Mouse (Mus musculus): ENCODE measurements around the gene Hist1h3f. TPM values are rescaled to one million over a fixed set of nuclear protein-coding genes. Genes with fewer than 3 reads are reported as not detected.

Gene Hist1h3f
- polyA plus RNA-seq (2015; fragmentation: Nextera tagmentation; extraction: Ambion mirVana): 0.83 and 0.94 TPM in 2 replicates

DNA sequence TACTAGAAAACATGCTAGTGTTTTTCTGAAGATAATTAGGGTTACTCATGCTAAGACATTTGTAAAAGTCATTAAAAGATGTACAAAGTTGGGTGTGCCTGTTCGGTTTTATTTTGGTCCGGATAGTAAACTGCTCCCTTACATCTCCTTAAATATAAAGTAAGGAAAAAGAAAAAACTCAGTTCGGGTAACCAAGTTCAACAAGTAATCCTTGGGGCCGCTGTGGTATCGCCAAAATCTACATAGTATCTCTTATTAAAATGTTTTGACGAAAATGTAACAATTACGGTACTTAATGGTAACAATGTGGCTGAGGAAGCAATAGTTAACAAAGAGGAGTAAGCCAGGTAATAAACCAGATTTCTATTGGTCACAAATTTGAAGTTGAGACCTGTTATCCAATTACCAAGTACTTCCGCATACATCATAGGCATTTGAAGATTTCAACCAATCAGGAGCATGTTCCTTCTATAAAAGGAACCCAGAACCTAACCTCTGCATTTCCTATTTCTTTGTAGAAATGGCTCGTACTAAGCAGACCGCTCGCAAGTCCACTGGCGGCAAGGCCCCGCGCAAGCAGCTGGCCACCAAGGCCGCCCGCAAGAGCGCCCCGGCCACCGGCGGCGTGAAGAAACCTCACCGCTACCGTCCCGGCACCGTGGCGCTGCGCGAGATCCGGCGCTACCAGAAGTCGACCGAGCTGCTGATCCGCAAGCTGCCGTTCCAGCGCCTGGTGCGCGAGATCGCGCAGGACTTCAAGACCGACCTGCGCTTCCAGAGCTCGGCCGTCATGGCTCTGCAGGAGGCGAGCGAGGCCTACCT, at the start of gene Hist1h3f:
Gene Hist1h3f, plus strand, starts transcription at position 88 of the 822 bp plus-strand sequence.
- Histone ChIP-seq H3K9me3 (no peaks in the 10 kb centered on the region), H3K4me2 (peak within 1 kb of the TSS; percentile 65), H3K27ac (peak within 1 kb of the TSS; percentile 95), H3K4me1 (no peaks in the 10 kb centered on the region), H3K4me3 (replicated peaks) (peak within 1 kb of the TSS; percentile 50), H3K36me3 (no peaks in the 10 kb centered on the region), H3K9ac (peak within 1 kb of the TSS; percentile 41; the same call in 1 of the 2 replicates), H3K27me3 (replicated peaks) (no peaks in the 10 kb centered on the region)
- peak; percentile 88 for ATAC-seq (ENCODE audit: insufficient read depth, low FRiP score, low read depth)
- 0% methylated on average over 29 of the region's 45 CpGs for WGBS

DNA sequence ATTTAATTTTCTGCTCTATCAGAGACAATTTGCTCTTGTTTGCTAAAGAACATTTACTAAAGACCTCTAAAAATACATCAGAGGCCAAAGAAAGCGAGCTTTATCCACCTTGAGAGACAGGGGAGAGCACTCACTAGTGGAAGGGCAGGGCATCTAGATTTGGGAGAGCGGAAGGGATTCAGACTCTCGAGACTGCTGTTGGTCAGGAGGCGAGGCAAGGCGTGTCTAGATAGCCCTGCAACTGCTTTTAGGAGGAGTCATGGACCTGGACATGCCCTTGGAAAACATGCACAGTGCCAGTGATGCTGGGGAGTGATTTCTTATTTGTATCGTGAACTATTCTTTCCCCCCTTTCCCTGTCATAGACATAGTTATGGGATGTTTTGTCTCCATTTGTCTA, 48.3 kb upstream of the Hist1h3f start:
- WGBS: 76% methylated on average over 6 of the region's 6 CpGs
- no peaks in the 10 kb centered on the region for H3K27me3 ChIP-seq (replicated peaks)
- no peaks in the 10 kb centered on the region for H3K36me3 ChIP-seq
- no peak overlapping the region for H3K27ac ChIP-seq
- no peak overlapping the region for H3K4me3 ChIP-seq (replicated peaks)
- H3K9me3 ChIP-seq: no peaks in the 10 kb centered on the region
- no peak for ATAC-seq (ENCODE audit: insufficient read depth, low FRiP score, low read depth)
- no peak overlapping the region for H3K9ac ChIP-seq
- H3K4me1 ChIP-seq: no peaks in the 10 kb centered on the region
- H3K4me2 ChIP-seq: no peak overlapping the region

DNA sequence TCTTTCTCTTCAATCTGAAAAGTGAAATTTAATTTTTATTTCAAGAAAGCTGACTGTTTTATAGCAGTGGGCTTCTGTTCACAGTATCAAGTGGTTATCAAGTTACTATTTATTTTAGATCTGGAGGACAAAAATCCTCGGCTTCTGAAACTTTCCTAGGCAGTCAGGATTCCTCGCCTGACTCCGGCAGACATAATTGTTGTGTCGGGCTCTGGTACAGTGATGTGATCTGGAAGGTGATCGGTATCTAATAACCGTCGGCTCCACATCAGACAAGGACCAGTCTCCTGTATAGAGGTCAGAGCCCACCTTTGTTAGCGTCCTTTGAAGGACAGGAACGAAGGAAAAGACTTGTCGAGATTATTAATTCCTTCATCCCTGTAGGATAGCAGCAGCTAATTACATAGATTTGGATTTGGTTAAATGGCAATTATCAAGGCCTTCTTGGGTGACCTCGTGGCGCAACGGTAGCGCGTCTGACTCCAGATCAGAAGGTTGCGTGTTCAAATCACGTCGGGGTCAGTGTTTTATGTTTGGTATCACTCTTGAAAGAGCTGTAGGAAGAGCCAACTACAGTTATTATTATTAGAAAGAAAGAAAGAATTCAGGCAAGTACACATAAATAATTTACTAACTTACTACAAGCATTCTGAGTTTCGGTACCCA, 46.1 kb upstream of the Hist1h3f start:
- Histone ChIP-seq H3K9me3 (no peaks in the 10 kb centered on the region), H3K4me2 (peak overlapping the region; percentile 55), H3K4me1 (no peaks in the 10 kb centered on the region), H3K36me3 (no peaks in the 10 kb centered on the region), H3K27ac (no peak overlapping the region), H3K4me3 (replicated peaks) (peak overlapping the region; percentile 28), H3K27me3 (replicated peaks) (no peaks in the 10 kb centered on the region), H3K9ac (no peak overlapping the region)
- no peak; the same call in 1 of the 2 replicates for ATAC-seq (ENCODE audit: insufficient read depth, low FRiP score, low read depth)
- WGBS: 11% methylated on average over 19 of the region's 19 CpGs

DNA sequence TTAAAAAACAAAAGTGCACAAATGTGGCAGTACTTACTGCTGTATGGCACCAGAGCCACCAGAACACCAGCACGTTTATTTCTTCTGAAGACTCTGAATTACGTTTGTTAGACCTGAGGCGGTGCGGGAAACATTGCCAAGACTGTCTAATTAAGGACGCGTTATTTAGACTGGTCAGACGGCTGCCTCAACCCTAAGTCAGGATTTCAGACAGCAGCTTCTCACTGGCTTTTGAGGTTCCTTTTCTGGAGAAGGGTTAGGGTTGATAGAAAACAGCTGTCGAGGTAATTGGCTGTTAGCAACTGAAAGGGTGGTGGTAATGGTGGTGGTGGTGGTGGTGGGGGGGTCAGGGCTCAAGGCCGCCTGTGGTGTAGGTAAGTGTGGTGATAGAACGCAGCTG, 45.2 kb upstream of the Hist1h3f start:
- Histone ChIP-seq H3K4me3 (replicated peaks) (peak overlapping the region; percentile 28), H3K27ac (no peak overlapping the region), H3K27me3 (replicated peaks) (no peaks in the 10 kb centered on the region), H3K4me2 (peak overlapping the region; percentile 55), H3K36me3 (no peaks in the 10 kb centered on the region), H3K9ac (no peak overlapping the region), H3K4me1 (no peaks in the 10 kb centered on the region), H3K9me3 (no peaks in the 10 kb centered on the region)
- no peak for ATAC-seq (ENCODE audit: insufficient read depth, low FRiP score, low read depth)
- WGBS: 4% methylated on average over 10 of the region's 10 CpGs

DNA sequence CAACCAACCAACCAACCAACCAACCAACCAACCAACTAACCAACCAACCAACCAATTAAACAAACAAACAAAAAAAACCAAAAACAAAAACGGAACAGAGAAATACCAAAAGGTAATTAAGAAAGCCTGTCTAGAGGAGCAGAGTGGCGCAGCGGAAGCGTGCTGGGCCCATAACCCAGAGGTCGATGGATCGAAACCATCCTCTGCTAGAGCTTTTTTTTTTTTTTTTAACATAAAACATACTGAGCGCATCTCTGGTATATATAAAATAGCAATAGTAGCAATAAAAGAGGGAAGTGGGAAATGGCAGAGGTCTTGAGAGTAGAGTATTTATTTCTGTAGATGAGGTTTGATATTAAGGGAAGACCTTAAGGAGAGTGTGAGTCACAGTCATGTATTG, 43.9 kb upstream of the Hist1h3f start:
- no peaks in the 10 kb centered on the region for H3K36me3 ChIP-seq
- no peaks in the 10 kb centered on the region for H3K27me3 ChIP-seq (replicated peaks)
- H3K9ac ChIP-seq: no peak overlapping the region
- no peak overlapping the region for H3K27ac ChIP-seq
- no peak for ATAC-seq (ENCODE audit: insufficient read depth, low FRiP score, low read depth)
- 27% methylated on average over 7 of the region's 7 CpGs for WGBS
- H3K4me2 ChIP-seq: no peak overlapping the region
- H3K4me1 ChIP-seq: no peaks in the 10 kb centered on the region
- no peak overlapping the region for H3K4me3 ChIP-seq (replicated peaks)
- H3K9me3 ChIP-seq: no peaks in the 10 kb centered on the region

DNA sequence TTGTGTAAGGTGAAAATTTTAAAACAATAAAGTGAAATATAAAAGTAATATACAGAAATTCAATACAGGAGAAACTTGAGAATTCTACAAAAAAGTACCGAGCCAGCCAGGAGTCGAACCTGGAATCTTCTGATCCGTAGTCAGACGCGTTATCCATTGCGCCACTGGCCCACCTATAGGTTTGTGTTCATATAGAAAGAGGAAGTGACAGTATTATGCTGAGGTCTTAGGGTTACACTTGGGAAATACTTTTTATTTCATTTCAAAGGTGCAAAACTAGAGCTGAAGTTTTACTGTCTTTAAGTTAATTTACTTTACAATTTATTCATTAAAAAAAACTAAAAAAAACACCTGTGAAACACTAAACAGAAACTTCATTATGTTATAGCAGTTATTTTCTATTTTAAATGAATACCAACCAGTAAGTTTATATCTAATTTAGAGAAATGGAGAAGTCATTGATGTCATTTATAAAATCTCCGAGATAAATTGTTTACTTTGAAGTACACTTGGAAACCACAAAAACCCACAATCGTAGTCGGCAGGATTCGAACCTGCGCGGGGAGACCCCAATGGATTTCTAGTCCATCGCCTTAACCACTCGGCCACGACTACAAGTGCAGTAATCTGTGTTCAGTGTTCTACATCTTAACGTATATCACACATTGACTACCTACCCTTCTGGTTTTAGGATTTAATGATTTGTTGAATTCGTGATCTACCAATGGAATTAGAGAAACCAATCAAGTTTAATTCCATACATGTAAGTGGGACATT, 43.2 kb upstream of the Hist1h3f start:
- 6% methylated on average over 17 of the region's 17 CpGs for WGBS
- H3K9me3 ChIP-seq: no peaks in the 10 kb centered on the region
- H3K4me3 ChIP-seq (replicated peaks): no peak overlapping the region
- no peaks in the 10 kb centered on the region for H3K27me3 ChIP-seq (replicated peaks)
- H3K27ac ChIP-seq: no peak overlapping the region
- peak; percentile 63; the same call in 1 of the 2 replicates for ATAC-seq (ENCODE audit: insufficient read depth, low FRiP score, low read depth)
- peaks cover under 1% of the 10 kb centered on the region; the same call in 1 of the 2 replicates for H3K4me1 ChIP-seq
- H3K9ac ChIP-seq: no peak overlapping the region
- H3K4me2 ChIP-seq: peak overlapping the region; percentile 13; the same call in 1 of the 2 replicates
- no peaks in the 10 kb centered on the region for H3K36me3 ChIP-seq

DNA sequence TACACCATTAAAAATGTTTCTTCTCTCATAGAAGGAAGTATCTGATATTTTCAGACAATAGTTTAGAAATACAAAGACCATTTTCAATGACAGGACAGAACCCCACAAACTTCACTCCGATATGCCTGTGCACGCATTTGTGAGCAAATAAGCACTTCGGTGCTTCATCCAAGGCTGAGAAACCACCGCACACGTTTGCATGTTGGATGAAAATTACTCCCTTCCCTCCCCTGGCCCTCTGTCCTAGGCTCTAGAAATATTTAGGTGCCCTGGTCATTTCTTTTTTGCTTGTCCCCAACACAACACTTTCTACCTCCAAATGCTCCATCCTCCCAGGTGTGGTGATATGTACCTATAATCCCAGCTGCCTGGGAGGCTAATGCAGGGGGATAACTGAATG, 42.3 kb upstream of the Hist1h3f start:
- Histone ChIP-seq H3K4me3 (replicated peaks) (peak overlapping the region; percentile 2; the same call in 1 of the 2 replicates), H3K4me1 (peaks cover 5% of the 10 kb centered on the region), H3K36me3 (no peaks in the 10 kb centered on the region), H3K27ac (no peak overlapping the region), H3K9me3 (no peaks in the 10 kb centered on the region), H3K9ac (no peak overlapping the region), H3K27me3 (replicated peaks) (no peaks in the 10 kb centered on the region), H3K4me2 (peak overlapping the region; percentile 34; the same call in 1 of the 2 replicates)
- no peak for ATAC-seq (ENCODE audit: insufficient read depth, low FRiP score, low read depth)
- WGBS: 37% methylated on average over 5 of the region's 5 CpGs

DNA sequence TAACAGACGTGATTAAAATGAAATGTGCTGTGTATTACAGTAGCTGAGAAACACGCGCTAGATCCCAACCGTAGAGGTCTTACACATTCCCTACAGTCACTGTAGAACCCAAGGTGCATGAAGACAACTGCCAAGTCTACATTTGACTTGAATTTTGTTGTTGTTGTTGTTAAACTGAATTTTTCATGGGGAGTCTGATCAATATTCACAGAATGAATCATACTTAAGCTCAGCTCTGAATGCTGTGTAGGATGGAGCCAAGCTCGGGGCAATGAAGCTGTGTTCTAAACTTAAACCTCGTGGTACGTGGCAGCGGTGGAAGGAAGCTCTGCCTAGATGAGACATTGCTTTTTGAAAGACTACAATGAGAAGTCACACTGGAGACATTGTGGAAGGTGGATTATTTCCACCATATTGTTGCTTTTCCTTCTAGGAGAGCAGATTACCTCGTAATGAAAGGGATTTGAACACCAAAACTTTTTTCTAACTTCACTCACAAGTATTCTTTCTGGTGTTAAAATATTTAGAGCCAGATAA, 41.8 kb upstream of the Hist1h3f start:
- Histone ChIP-seq H3K9ac (no peak overlapping the region), H3K27ac (no peak overlapping the region), H3K9me3 (no peaks in the 10 kb centered on the region), H3K27me3 (replicated peaks) (no peaks in the 10 kb centered on the region), H3K4me1 (peaks cover 5% of the 10 kb centered on the region), H3K4me3 (replicated peaks) (peak overlapping the region; percentile 2; the same call in 1 of the 2 replicates), H3K4me2 (peak overlapping the region; percentile 25; the same call in 1 of the 2 replicates), H3K36me3 (no peaks in the 10 kb centered on the region)
- no peak for ATAC-seq (ENCODE audit: insufficient read depth, low FRiP score, low read depth)
- WGBS: 33% methylated on average over 9 of the region's 9 CpGs

DNA sequence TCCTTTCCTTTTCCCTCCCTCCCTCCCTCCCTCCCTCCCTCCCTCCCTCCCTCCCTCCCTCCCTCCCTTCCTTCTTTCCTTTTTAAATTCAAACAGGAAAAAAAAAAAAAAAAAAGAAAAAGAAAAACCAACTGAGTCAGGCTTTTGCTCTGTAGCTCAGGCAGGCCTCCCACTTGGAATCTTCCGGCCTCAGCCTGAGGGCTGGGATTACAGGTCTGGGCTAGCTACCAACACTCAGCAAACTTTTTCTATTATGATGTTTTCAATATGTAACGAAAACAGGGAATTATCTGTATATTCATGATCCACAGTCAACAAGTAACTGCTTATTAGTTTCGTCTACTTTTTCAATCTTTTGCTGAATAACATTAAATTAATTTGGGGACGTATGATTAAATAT, 40.9 kb upstream of the Hist1h3f start:
- 60% methylated on average over 4 of the region's 4 CpGs for WGBS
- H3K27ac ChIP-seq: no peak overlapping the region

DNA sequence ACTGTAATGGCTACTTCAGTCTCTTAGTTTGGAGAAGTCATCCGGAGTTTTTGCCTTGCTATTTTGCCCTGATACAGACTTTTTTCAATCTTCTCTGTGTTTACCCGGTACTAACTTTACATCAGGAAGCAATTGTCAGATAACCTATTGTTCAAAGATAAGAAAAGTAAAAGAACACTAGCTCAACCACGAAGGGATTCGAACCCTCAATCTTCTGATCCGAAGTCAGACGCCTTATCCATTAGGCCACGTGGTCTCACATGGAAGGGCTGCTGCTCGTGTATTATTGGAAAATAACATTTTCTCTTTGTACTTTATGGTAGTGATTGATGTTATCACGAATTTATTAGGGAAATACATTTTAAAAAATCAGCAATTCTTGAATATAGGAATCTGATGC, 40.1 kb upstream of the Hist1h3f start:
- Histone ChIP-seq H3K4me3 (replicated peaks) (no peak overlapping the region), H3K9me3 (no peaks in the 10 kb centered on the region), H3K4me2 (0 out of 2 replicates have a peak overlapping the region, but pooled peaks have one; percentile 16), H3K36me3 (no peaks in the 10 kb centered on the region), H3K4me1 (peaks cover 5% of the 10 kb centered on the region), H3K27ac (no peak overlapping the region), H3K27me3 (replicated peaks) (no peaks in the 10 kb centered on the region), H3K9ac (no peak overlapping the region)
- WGBS: 5% methylated on average over 9 of the region's 9 CpGs
- peak; percentile 24; the same call in 1 of the 2 replicates for ATAC-seq (ENCODE audit: insufficient read depth, low FRiP score, low read depth)

More for the DNA sequence above, 40.9 kb upstream of the Hist1h3f start:
- Histone ChIP-seq H3K9me3 (no peaks in the 10 kb centered on the region), H3K27me3 (replicated peaks) (no peaks in the 10 kb centered on the region), H3K9ac (no peak overlapping the region), H3K4me1 (peaks cover 5% of the 10 kb centered on the region), H3K36me3 (no peaks in the 10 kb centered on the region), H3K4me3 (replicated peaks) (no peak overlapping the region), H3K4me2 (no peak overlapping the region)
- ATAC-seq (ENCODE audit: insufficient read depth, low FRiP score, low read depth): no peak

DNA sequence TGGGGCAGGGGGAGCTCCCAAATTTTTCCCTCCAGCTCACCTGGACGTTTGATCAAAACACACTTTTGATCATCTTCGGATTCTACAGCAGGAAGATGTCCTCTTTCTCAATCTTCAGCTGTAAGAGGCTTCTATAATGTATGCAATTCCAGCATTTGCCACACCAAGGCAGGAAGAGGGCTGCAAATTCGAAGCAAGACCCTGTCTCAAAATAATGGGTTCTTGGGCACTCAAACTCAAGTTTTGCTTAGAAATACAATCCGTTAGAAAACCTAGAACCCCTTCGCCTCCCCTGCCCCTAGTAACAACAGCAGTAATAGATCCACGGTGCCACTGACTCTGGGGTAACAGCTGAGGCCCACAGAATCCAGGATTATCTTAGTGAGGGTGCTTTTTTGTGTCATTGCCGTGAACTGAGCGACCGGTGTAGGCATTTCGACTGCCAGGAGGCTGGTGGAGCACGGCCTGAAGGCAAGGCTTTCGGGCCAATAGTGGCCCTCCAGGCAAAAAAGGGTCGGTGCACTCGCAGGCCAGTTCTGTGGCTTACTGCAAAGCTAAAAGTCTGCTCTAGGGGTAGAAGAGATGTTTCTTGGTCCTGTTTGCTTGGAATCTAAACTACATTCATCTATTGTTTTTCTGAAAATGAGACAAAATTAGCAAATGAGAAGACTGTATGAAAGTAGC, 38.0 kb upstream of the Hist1h3f start:
- peaks cover 7% of the 10 kb centered on the region for H3K4me1 ChIP-seq
- H3K27ac ChIP-seq: no peak overlapping the region
- H3K4me2 ChIP-seq: peak overlapping the region; percentile 48
- H3K36me3 ChIP-seq: no peaks in the 10 kb centered on the region
- no peak for ATAC-seq (ENCODE audit: insufficient read depth, low FRiP score, low read depth)
- H3K27me3 ChIP-seq (replicated peaks): no peaks in the 10 kb centered on the region
- H3K4me3 ChIP-seq (replicated peaks): peak overlapping the region; percentile 23
- 20% methylated on average over 14 of the region's 14 CpGs for WGBS
- no peaks in the 10 kb centered on the region for H3K9me3 ChIP-seq
- no peak overlapping the region for H3K9ac ChIP-seq

Data from stomach, embryonic 15.5 days (tissue).